Mouse (Mus musculus) limb, embryonic 14.5 days (tissue): Measurements from ENCODE around the gene Iqgap3. TPM values are rescaled to one million over a fixed set of nuclear protein-coding genes. Genes with fewer than 3 reads are reported as not detected.

ENCODE experiments used
- ATAC-seq: fragments of 200-750 bp; cut with Nextera tagmentation; 2 replicates; pipeline ENCODE4 v1.8.0; 2017; ENCODE audit warnings: low read depth, moderate number of reproducible peaks, moderate TSS enrichment; ENCODE audit not compliant: low FRiP score
- DNase-seq: peaks from one replicate; pipeline ENCODE4 v3.0.0-alpha.2; 2015; ENCODE audit warnings: low spot score
- H3K27ac ChIP-seq: fragments of 300-500 bp; sonication (generic); replicated peaks from 2 replicates; pipeline ENCODE4 v1.5.1; 2014; ENCODE audit warnings: low read depth, mild to moderate bottlenecking, low read length, moderate library complexity, mixed read lengths
- H3K27me3 ChIP-seq: fragments of 300-500 bp; sonication (generic); 2 replicates; pipeline ENCODE4 v1.6.1; 2014; ENCODE audit warnings: low read length, mixed read lengths; ENCODE audit not compliant: control insufficient read depth, insufficient read depth
- H3K36me3 ChIP-seq: fragments of 300-500 bp; sonication (generic); 2 replicates; pipeline ENCODE4 v1.6.1; 2014; ENCODE audit warnings: mild to moderate bottlenecking, low read length, moderate library complexity, mixed read lengths; ENCODE audit not compliant: control insufficient read depth, insufficient read depth
- H3K4me1 ChIP-seq: fragments of 300-500 bp; sonication (generic); 2 replicates; pipeline ENCODE4 v1.6.1; 2014; ENCODE audit warnings: antibody characterized with exemption, low read length, mixed read lengths; ENCODE audit not compliant: control insufficient read depth, insufficient read depth
- H3K4me2 ChIP-seq: fragments of 300-500 bp; sonication (generic); replicated peaks from 2 replicates; pipeline ENCODE4 v1.6.1; 2014; ENCODE audit warnings: low read depth, mild to moderate bottlenecking, low read length, moderate library complexity; ENCODE audit not compliant: severe bottlenecking
- H3K4me3 ChIP-seq: fragments of 300-500 bp; sonication (generic); replicated peaks from 2 replicates; pipeline ENCODE4 v1.5.1; 2014; ENCODE audit warnings: low read length
- H3K9ac ChIP-seq: fragments of 300-500 bp; sonication (generic); 2 replicates; pipeline ENCODE4 v1.6.1; 2014; ENCODE audit warnings: mild to moderate bottlenecking, low read depth, low read length, moderate library complexity; ENCODE audit not compliant: severe bottlenecking
- H3K9me3 ChIP-seq: fragments of 300-500 bp; sonication (generic); 2 replicates; pipeline ENCODE4 v1.6.1; 2016; ENCODE audit warnings: low read length; ENCODE audit not compliant: control insufficient read depth
- POLR2A ChIP-seq: fragments of 200-500 bp; IDR thresholded peaks from 2 replicates; pipeline ENCODE4 v1.8.0; 2012; ENCODE audit warnings: inconsistent platforms, mild to moderate bottlenecking, moderate library complexity, borderline replicate concordance; ENCODE audit not compliant: insufficient read depth, insufficient read length; ENCODE audit errors: extremely low read depth
- WGBS: fragments of 180-500 bp; shearing (Covaris S2); extraction: QIAGEN DNeasy Blood & Tissue Kit; methylation state at CpG from one replicate; pipeline ENCODE4 v1.1.7; 2014; 5-methylcytosine and 5-hydroxymethylcytosine counted together
- polyA plus RNA-seq, 2 experiments: library from polyadenylated mRNA; depleted of rRNA in 1 of 2; stranded (reverse) in 1 of 2; unstranded in 1 of 2; fragments of >200 nt; fragmentation: Nextera tagmentation in 1 of 2; extraction: Ambion mirVana in 1 of 2; gene quantifications; 2 replicates each; pipeline versions ENCODE4 v1.2.1 to v1.2.3; 2012 to 2014

Gene Iqgap3
- polyA plus RNA-seq, 2 experiments: 21.0 to 38.8 TPM

- H3K4me1 ChIP-seq: peaks cover 65% of the 10 kb centered on the region
- peak overlapping the region; percentile 87 for H3K9ac ChIP-seq
- no peaks in the 10 kb centered on the region for H3K27me3 ChIP-seq
- H3K9me3 ChIP-seq: no peaks in the 10 kb centered on the region
- peaks cover 5% of the 10 kb centered on the region for H3K36me3 ChIP-seq
- ATAC-seq: no peak
- DNase-seq: peak; percentile 36
- WGBS: 6% methylated on average over 9 of the region's 9 CpGs
- peak overlapping the region; percentile 76 for H3K4me3 ChIP-seq
- peak overlapping the region; percentile 97 for H3K27ac ChIP-seq
- TF ChIP-seq POLR2A: no peak
- peak overlapping the region; percentile 97 for H3K4me2 ChIP-seq
These were observed 59.6 kb downstream of the Iqgap3 start for GRCm38 (mm10) chr3:88141439-88141786.

GRCm38 (mm10) chr3:88141787-88142523 lies 60.2 kb downstream of the Iqgap3 start, which contains the start of gene Mef2d:
Mef2d (plus strand) TSS chr3:88142372.
- peak; percentile 66; the same call in 1 of the 2 replicates for TF ChIP-seq POLR2A
- Histone ChIP-seq H3K36me3 (peaks cover 5% of the 10 kb centered on the region), H3K27ac (peak within 1 kb of the TSS; percentile 97), H3K9ac (peak within 1 kb of the TSS; percentile 87), H3K27me3 (no peaks in the 10 kb centered on the region), H3K4me2 (peak within 1 kb of the TSS; percentile 97), H3K9me3 (no peaks in the 10 kb centered on the region), H3K4me1 (peaks cover 67% of the 10 kb centered on the region), H3K4me3 (peak within 1 kb of the TSS; percentile 76)
- ATAC-seq: peak; percentile 89
- whole genome bisulfite sequencing: under 1% methylated on average over 37 of the region's 52 CpGs
- DNase-seq: peak; percentile 95

GRCm38 (mm10) chr3:88142546-88142915 lies 60.8 kb downstream of the Iqgap3 start:
- H3K9me3 ChIP-seq: no peaks in the 10 kb centered on the region
- TF ChIP-seq POLR2A: no peak

GRCm38 (mm10) chr3:88142916-88143771 lies 61.4 kb downstream of the Iqgap3 start:
- Histone ChIP-seq H3K9ac (peak overlapping the region; percentile 87), H3K4me3 (peak overlapping the region; percentile 76), H3K27me3 (no peaks in the 10 kb centered on the region), H3K4me1 (peaks cover 74% of the 10 kb centered on the region), H3K36me3 (peaks cover 5% of the 10 kb centered on the region), H3K4me2 (peak overlapping the region; percentile 97), H3K27ac (peak overlapping the region; percentile 97), H3K9me3 (no peaks in the 10 kb centered on the region)
- no peak for TF ChIP-seq POLR2A
- WGBS: under 1% methylated on average over 33 of the region's 33 CpGs
- no peak for ATAC-seq
- DNase-seq: no peak

More at GRCm38 (mm10) chr3:88142546-88142915, 60.8 kb downstream of the Iqgap3 start:
- DNase-seq (peak; percentile 52), ATAC-seq (peak; percentile 35)
- peaks cover 5% of the 10 kb centered on the region for H3K36me3 ChIP-seq
- peak overlapping the region; percentile 76 for H3K4me3 ChIP-seq
- peaks cover 69% of the 10 kb centered on the region for H3K4me1 ChIP-seq
- H3K27me3 ChIP-seq: no peaks in the 10 kb centered on the region
- H3K9ac ChIP-seq: peak overlapping the region; percentile 87
- peak overlapping the region; percentile 97 for H3K27ac ChIP-seq
- WGBS: under 1% methylated on average over 32 of the region's 57 CpGs
- peak overlapping the region; percentile 97 for H3K4me2 ChIP-seq

GRCm38 (mm10) chr3:88143961-88144486 lies 62.3 kb downstream of the Iqgap3 start:
- Histone ChIP-seq H3K9ac (peak overlapping the region; percentile 40), H3K36me3 (peaks cover 5% of the 10 kb centered on the region), H3K27ac (no peak overlapping the region), H3K4me2 (peak overlapping the region; percentile 97), H3K4me3 (peak overlapping the region; percentile 76), H3K9me3 (no peaks in the 10 kb centered on the region), H3K4me1 (peaks cover 77% of the 10 kb centered on the region), H3K27me3 (no peaks in the 10 kb centered on the region)
- TF ChIP-seq POLR2A: no peak
- DNase-seq (peak; percentile 26), ATAC-seq (no peak)
- WGBS: 28% methylated on average over 5 of the region's 5 CpGs
